Mouse (Mus musculus): ENCODE results near the gene Coa5. TPM values are rescaled to one million over a fixed set of nuclear protein-coding genes. Genes with fewer than 3 reads are reported as not detected.

The Coa5 gene
- polyA plus RNA-seq, 2 experiments from 2014 or later: 64.8 to 68.5 TPM

Other genes starting within 250 kb of the Coa5 start
- not detected for gene Cnga3, start 215.7 kb downstream of the Coa5 start, polyA plus RNA-seq (2017; shearing (Covaris generic))
- gene Inpp4a, start 130.2 kb downstream of the Coa5 start, polyA plus RNA-seq (2017; shearing (Covaris generic)): 10 to 100 TPM; 58.0 to 60.7 TPM
- gene Unc50, start within 50 bp of the Coa5 start, polyA plus RNA-seq (2017; shearing (Covaris generic)): 10 to 100 TPM; 50.7 to 63.2 TPM
- gene Mgat4a, start 110.9 kb upstream of the Coa5 start, polyA plus RNA-seq (2017; shearing (Covaris generic)): 10 to 100 TPM in 1 of 2 experiments, 1 to 10 TPM in 1; 7.8 to 10.5 TPM

Measured in activated CD4-positive, CD25-positive, alpha-beta regulatory T cell, adult 4 months (primary cell).